Mouse (Mus musculus): ENCODE data around the gene Borcs7.
A peak's percentile ranks its signal among the peaks of the same experiment; 100 is the strongest.

DNA sequence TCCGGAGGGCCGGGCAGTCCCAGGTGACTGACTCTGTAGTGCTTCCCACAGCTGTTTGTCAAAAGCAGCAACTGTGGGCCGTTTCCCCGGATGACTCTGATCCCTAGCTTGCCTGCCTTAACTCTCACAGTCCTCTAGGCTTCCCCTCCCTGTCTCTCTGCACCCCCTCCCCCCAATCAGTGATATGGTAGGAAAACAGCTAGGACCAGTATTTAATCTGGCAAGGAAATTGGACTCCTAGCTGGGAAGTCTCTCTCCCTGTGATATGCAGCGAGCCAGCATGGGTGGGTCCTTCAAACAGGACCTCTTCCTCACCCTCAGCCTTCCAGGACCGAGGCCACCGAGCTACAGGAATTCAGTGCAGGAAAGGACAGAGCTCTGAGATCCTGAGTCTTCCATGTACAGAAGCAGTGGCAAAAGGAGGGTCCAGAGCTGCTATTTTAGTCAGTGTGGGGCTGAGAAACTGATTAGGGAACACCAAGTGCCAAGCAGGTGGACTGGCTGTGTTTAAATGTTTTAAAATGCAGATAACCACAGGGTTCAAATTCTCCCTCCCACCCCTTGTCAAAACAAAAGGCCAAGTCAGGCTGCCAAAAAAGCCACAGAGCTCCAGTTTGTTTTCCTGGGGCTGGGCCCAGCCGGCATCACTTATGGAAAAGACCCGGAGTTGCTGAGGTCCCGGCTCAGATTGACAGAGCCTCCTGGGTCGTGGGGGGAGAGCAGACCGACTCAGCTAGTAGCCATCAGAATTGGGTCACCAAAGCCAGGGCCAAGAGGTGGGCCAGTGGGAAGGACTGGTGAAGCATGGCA is 44.7 kb upstream of the Borcs7 start:
- TF ChIP-seq POLR2A (IDR thresholded peaks at IDR 0.05; ENCODE audit: insufficient read length, low read depth) (peak; percentile 17), CEBPB (IDR thresholded peaks at IDR 0.05; ENCODE audit: insufficient read depth, poor library complexity, severe bottlenecking) (no peak), USF1 (IDR thresholded peaks at IDR 0.05; ENCODE audit: low read depth) (no peak), MAX (IDR thresholded peaks at IDR 0.05; ENCODE audit: low read depth) (no peak), TCF12 (IDR thresholded peaks at IDR 0.05; ENCODE audit: insufficient read depth, poor library complexity, severe bottlenecking) (peak; percentile 66), E2F4 (IDR thresholded peaks at IDR 0.05; ENCODE audit: insufficient read depth) (no peak)

All from myocyte (in vitro differentiated cells).